In the genomic region with DNA sequence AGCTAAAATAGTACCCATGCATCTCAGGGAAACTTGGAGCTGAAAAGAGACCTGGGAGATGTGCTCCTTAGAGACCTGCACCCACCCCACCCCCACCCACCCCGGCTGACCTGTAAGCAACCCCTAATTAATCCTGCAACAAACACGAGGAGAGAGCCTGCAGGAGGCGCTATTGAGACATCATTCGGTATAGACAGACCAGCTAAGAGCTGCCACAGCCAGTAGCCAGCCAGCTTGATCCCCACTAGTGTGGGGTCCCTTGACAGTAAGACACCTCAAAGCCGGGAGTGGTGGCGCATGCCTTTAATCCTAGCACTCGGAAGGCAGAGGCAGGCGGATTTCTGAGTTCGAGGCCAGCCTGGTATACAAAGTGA, we compare ENCODE assay signal across 8 mouse cellular contexts. TPM values are rescaled to one million over a fixed set of nuclear protein-coding genes. Genes with fewer than 3 reads are reported as not detected.
A peak's percentile ranks its signal among the peaks of the same experiment; 100 is the strongest.
DNase-seq lines count a peak whose midpoint lies in the region; ATAC-seq and TF ChIP-seq lines count a peak whose summit lies in the region.

No protein-coding gene starts in this region.

- WGBS in intestine, postnatal 0 days: 43% methylated on average over 9 of the region's 9 CpGs
- 46% methylated on average over 9 of the region's 9 CpGs for WGBS in limb, embryonic 13.5 days
- 50% methylated on average over 9 of the region's 9 CpGs for WGBS in midbrain, embryonic 14.5 days

- H3K4me3 ChIP-seq in intestine, postnatal 0 days (ENCODE audit: low read depth, low read length): peak overlapping the region; percentile 78
- H3K4me3 ChIP-seq in limb, embryonic 13.5 days: peak overlapping the region; percentile 76
- peak overlapping the region; percentile 61 for H3K4me3 ChIP-seq in midbrain, embryonic 14.5 days (replicated peaks; ENCODE audit: low read depth, low read length)

- H3K36me3 ChIP-seq in intestine, postnatal 0 days (ENCODE audit: control insufficient read depth, insufficient read depth): peaks cover 11% of the 10 kb centered on the region; the same call in 1 of the 2 replicates
- H3K36me3 ChIP-seq in limb, embryonic 13.5 days: peaks cover 23% of the 10 kb centered on the region
- no peaks in the 10 kb centered on the region for H3K36me3 ChIP-seq in midbrain, embryonic 14.5 days (ENCODE audit: control insufficient read depth, insufficient read depth, low read length)
- no peaks in the 10 kb centered on the region for H3K36me3 ChIP-seq in splenic B cell, adult 2 months (ENCODE audit: control insufficient read depth, insufficient read depth, low read length, poor library complexity, severe bottlenecking)

- 0 out of 2 replicates have a peak, but pooled peaks cover 3% of the 10 kb centered on the region for H3K4me1 ChIP-seq in intestine, postnatal 0 days (replicated peaks; ENCODE audit: control insufficient read depth, insufficient read depth, low read length)
- H3K4me1 ChIP-seq in limb, embryonic 13.5 days: peaks cover 4% of the 10 kb centered on the region; the same call in 1 of the 2 replicates
- H3K4me1 ChIP-seq in midbrain, embryonic 14.5 days (ENCODE audit: control insufficient read depth, insufficient read depth, low read length): no peaks in the 10 kb centered on the region; the same call in 1 of the 2 replicates

- intact Hi-C loops in gastrocnemius, postnatal 36 days (cut with DNase I): loop anchor here (2.0 kb wide), 1 partner anchor 28 kb away; no protein-coding TSS in a partner anchor

- TF ChIP-seq CTCF in intestine, postnatal 0 days (IDR thresholded peaks at IDR 0.05; ENCODE audit: low read depth): peak; percentile 74

- H3K9me3 ChIP-seq in intestine, postnatal 0 days (ENCODE audit: control insufficient read depth): no peaks in the 10 kb centered on the region
- H3K9me3 ChIP-seq in limb, embryonic 13.5 days: no peaks in the 10 kb centered on the region
- H3K9me3 ChIP-seq in midbrain, embryonic 14.5 days (ENCODE audit: control insufficient read depth, low read length): no peaks in the 10 kb centered on the region

- peak overlapping the region; percentile 91 for H3K4me2 ChIP-seq in intestine, postnatal 0 days (replicated peaks; ENCODE audit: low read depth)
- H3K4me2 ChIP-seq in limb, embryonic 13.5 days (replicated peaks): peak overlapping the region; percentile 85
- H3K4me2 ChIP-seq in midbrain, embryonic 14.5 days (ENCODE audit: low read length): peak overlapping the region; percentile 95

- H3K27ac ChIP-seq in intestine, postnatal 0 days (ENCODE audit: low read depth, low read length): peak overlapping the region; percentile 95
- no peak overlapping the region for H3K27ac ChIP-seq in limb, embryonic 13.5 days
- H3K27ac ChIP-seq in midbrain, embryonic 14.5 days (replicated peaks; ENCODE audit: low read depth, low read length): no peak overlapping the region

- peak overlapping the region; percentile 74; the same call in 1 of the 2 replicates for H3K9ac ChIP-seq in intestine, postnatal 0 days (ENCODE audit: low read depth, low read length)
- peak overlapping the region; percentile 84 for H3K9ac ChIP-seq in limb, embryonic 13.5 days
- peak overlapping the region; percentile 67; the same call in 1 of the 2 replicates for H3K9ac ChIP-seq in midbrain, embryonic 14.5 days (replicated peaks; ENCODE audit: low read length)

- DNase-seq in urinary bladder, adult 2 months (ENCODE audit: low spot score): peak; percentile 44
- DNase-seq in urinary bladder, postnatal 10 days (ENCODE audit: low spot score): no peak
- peak; percentile 71 for DNase-seq in embryo, embryonic 10 days (ENCODE audit: low spot score)
- DNase-seq in gastrocnemius, postnatal 36 days: peak; percentile 25 to 35
- DNase-seq in midbrain, embryonic 14.5 days: peak; percentile 66
- peak; percentile 83 for DNase-seq in splenic B cell, adult 2 months (ENCODE audit: low read depth, low spot score)

- peak; percentile 65 for ATAC-seq in intestine, postnatal 0 days
- ATAC-seq in limb, embryonic 13.5 days (ENCODE audit: low FRiP score, low read depth): no peak
- ATAC-seq in midbrain, embryonic 14.5 days (ENCODE audit: low FRiP score, low TSS enrichment): no peak

- no peaks in the 10 kb centered on the region for H3K27me3 ChIP-seq in intestine, postnatal 0 days (replicated peaks; ENCODE audit: control insufficient read depth, insufficient read depth, low read length)
- H3K27me3 ChIP-seq in limb, embryonic 13.5 days: no peaks in the 10 kb centered on the region
- no peaks in the 10 kb centered on the region for H3K27me3 ChIP-seq in midbrain, embryonic 14.5 days (ENCODE audit: control insufficient read depth, insufficient read depth, low read length)
- no peaks in the 10 kb centered on the region for H3K27me3 ChIP-seq in splenic B cell, adult 2 months (ENCODE audit: control insufficient read depth, insufficient read depth, low read length, poor library complexity, severe bottlenecking)

RNA-seq across cellular contexts. Expression of a gene that starts 0.7 kb away (rescaled TPM):
- 84.7 and 103 TPM in 2 replicates for polyA plus RNA-seq in urinary bladder, adult 2 months (2012; rRNA removed)
- total RNA-seq in gastrocnemius, postnatal 36 days (2021): 1 to 10 TPM; 5.1 to 6.4 TPM
- polyA plus RNA-seq in intestine, postnatal 0 days (2015; fragmentation: Nextera tagmentation; extraction: Ambion mirVana): 30.3 and 31.4 TPM in 2 replicates
- 19.9 and 21.7 TPM in 2 replicates for polyA plus RNA-seq in limb, embryonic 13.5 days (2015; fragmentation: Nextera tagmentation; extraction: Ambion mirVana)
- 6.0 and 6.3 TPM in 2 replicates for polyA plus RNA-seq in midbrain, embryonic 14.5 days (2014; fragmentation: Nextera tagmentation; extraction: Ambion mirVana)

RNA-seq across cellular contexts. Expression of a gene that starts 13.8 kb away (rescaled TPM):
- polyA plus RNA-seq in urinary bladder, adult 2 months (2012; rRNA removed): 295 and 393 TPM in 2 replicates
- not detected for total RNA-seq in gastrocnemius, postnatal 36 days (2021)
- polyA plus RNA-seq in intestine, postnatal 0 days (2015; fragmentation: Nextera tagmentation; extraction: Ambion mirVana): 62.1 and 76.6 TPM in 2 replicates
- polyA plus RNA-seq in limb, embryonic 13.5 days (2015; fragmentation: Nextera tagmentation; extraction: Ambion mirVana): 16.7 and 18.9 TPM in 2 replicates
- not detected in 2 replicates for polyA plus RNA-seq in midbrain, embryonic 14.5 days (2014; fragmentation: Nextera tagmentation; extraction: Ambion mirVana)

RNA-seq across cellular contexts. Expression of a gene that starts 17.6 kb away (rescaled TPM):
- not detected in 2 replicates for polyA plus RNA-seq in urinary bladder, adult 2 months (2012; rRNA removed)
- total RNA-seq in gastrocnemius, postnatal 36 days (2021): not detected
- polyA plus RNA-seq in intestine, postnatal 0 days (2015; fragmentation: Nextera tagmentation; extraction: Ambion mirVana): not detected in 2 replicates
- polyA plus RNA-seq in limb, embryonic 13.5 days (2015; fragmentation: Nextera tagmentation; extraction: Ambion mirVana): 0.45 and 2.0 TPM in 2 replicates
- not detected in 2 replicates for polyA plus RNA-seq in midbrain, embryonic 14.5 days (2014; fragmentation: Nextera tagmentation; extraction: Ambion mirVana)

RNA-seq across cellular contexts. Expression of a gene that starts 26.4 kb away (rescaled TPM):
- not detected in 2 replicates for polyA plus RNA-seq in urinary bladder, adult 2 months (2012; rRNA removed)
- total RNA-seq in gastrocnemius, postnatal 36 days (2021): not detected
- not detected in 2 replicates for polyA plus RNA-seq in intestine, postnatal 0 days (2015; fragmentation: Nextera tagmentation; extraction: Ambion mirVana)
- not detected in 2 replicates for polyA plus RNA-seq in limb, embryonic 13.5 days (2015; fragmentation: Nextera tagmentation; extraction: Ambion mirVana)
- polyA plus RNA-seq in midbrain, embryonic 14.5 days (2014; fragmentation: Nextera tagmentation; extraction: Ambion mirVana): not detected in 2 replicates

RNA-seq across cellular contexts. Expression of a gene that starts 53.1 kb away (rescaled TPM):
- 0.15 and 0.17 TPM in 2 replicates for polyA plus RNA-seq in urinary bladder, adult 2 months (2012; rRNA removed)
- total RNA-seq in gastrocnemius, postnatal 36 days (2021): not detected
- polyA plus RNA-seq in intestine, postnatal 0 days (2015; fragmentation: Nextera tagmentation; extraction: Ambion mirVana): 96.0 and 116 TPM in 2 replicates
- polyA plus RNA-seq in limb, embryonic 13.5 days (2015; fragmentation: Nextera tagmentation; extraction: Ambion mirVana): 8.1 and 8.4 TPM in 2 replicates
- polyA plus RNA-seq in midbrain, embryonic 14.5 days (2014; fragmentation: Nextera tagmentation; extraction: Ambion mirVana): 0.81 and 1.3 TPM in 2 replicates

Comparison
In these comparisons a context has a peak if more than half of its experiments do, and no peak if none do; other contexts are left out.
1. RNA of a gene that starts 13.8 kb away (polyA plus RNA-seq): 295 to 393 TPM in urinary bladder, adult 2 months, 62.1 to 76.6 TPM in intestine, postnatal 0 days and 16.7 to 18.9 TPM in limb, embryonic 13.5 days; not detected in midbrain, embryonic 14.5 days; every median in the first group is over 10 times any median in the second.
2. Peak in every context shown above with its lines, with median percentiles within 50 percentile points of each other: H3K4me2 ChIP-seq, H3K4me3 ChIP-seq and H3K9ac ChIP-seq.